Mouse (Mus musculus): Measurements from ENCODE around the gene Pecam1. TPM values are rescaled to one million over a fixed set of nuclear protein-coding genes. Genes with fewer than 3 reads are reported as not detected.

Gene Pecam1
- total and polyA plus RNA-seq, 3 experiments = 18.4 to 22.3 (median 19.2) TPM

DNA sequence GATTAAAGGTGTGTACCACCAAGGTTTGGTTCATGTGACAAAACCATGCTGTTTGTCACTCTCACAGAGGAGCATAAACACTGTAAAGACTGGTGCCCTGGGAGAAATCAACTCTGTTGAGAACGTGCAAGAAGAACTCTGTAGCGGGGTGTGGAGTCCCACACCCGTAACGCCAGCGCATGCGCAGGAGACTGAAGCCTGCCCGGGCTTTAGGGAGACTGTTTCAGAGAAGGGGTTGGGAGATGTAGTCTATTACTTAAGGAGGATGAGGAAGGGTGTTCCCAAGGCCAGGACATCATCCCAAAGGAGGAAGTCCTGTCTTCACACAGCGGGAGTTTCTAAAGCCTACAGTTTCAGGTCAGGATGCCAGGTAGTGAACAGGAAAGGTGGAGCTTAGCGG is 51.3 kb downstream of the Pecam1 start:
- no peaks in the 10 kb centered on the region for H3K27me3 ChIP-seq (replicated peaks)
- no peaks in the 10 kb centered on the region for H3K9me3 ChIP-seq (replicated peaks; ENCODE audit: low read length)
- no peak overlapping the region for H3K4me2 ChIP-seq (ENCODE audit: insufficient read depth, low read depth, poor library complexity, severe bottlenecking)
- DNase-seq (ENCODE audit: extremely low read depth) = no peak
- no peak overlapping the region for H3K27ac ChIP-seq (ENCODE audit: insufficient read depth, low read depth)
- dilution Hi-C loops (cut with MboI; ENCODE audit: extremely low pct_ligation_motif_present, extremely low pct_unique_long_range_greater_than_20kb, low sequenced_read_pairs) = no loop called here
- peaks cover 39 to 55% of the 10 kb centered on the region in 2 experiments for H3K36me3 ChIP-seq (replicated peaks in 1 of 2; ENCODE audit: control insufficient read depth in 1 of 2, insufficient read depth in 1 of 2, low read length in 1 of 2)
- in situ Hi-C loops (cut with MboI; ENCODE audit: low pct_ligation_motif_present, low pct_unique_long_range_greater_than_20kb, low sequenced_read_pairs) = no loop called here
- no peak overlapping the region for H3K9ac ChIP-seq (ENCODE audit: insufficient read depth, low read depth)
- H3K4me1 ChIP-seq (ENCODE audit: control insufficient read depth in 1 of 2, insufficient read depth in 2 of 2) = peaks cover 21 to 46% of the 10 kb centered on the region in 2 experiments
- H3K4me3 ChIP-seq (replicated peaks in 1 of 3; ENCODE audit: low read depth in 2 of 3, low read length in 2 of 3, poor library complexity in 1 of 3) = no peak overlapping the region
- H3K79me2 ChIP-seq (replicated peaks; ENCODE audit: control insufficient read depth, extremely low read depth, insufficient read depth, poor library complexity, severe bottlenecking) = no peaks in the 10 kb centered on the region
- no peak for TF ChIP-seq ETS1 (conservative IDR thresholded peaks at IDR 0.05; ENCODE audit: low read depth, low read length)
- no peak for TF ChIP-seq MXI1 (IDR thresholded peaks at IDR 0.05; ENCODE audit: low read depth, low read length)
- no peak for TF ChIP-seq HCFC1 (IDR thresholded peaks at IDR 0.05; ENCODE audit: low read depth, low read length)
- no peak for TF ChIP-seq IRF4 (IDR thresholded peaks at IDR 0.05; ENCODE audit: low read depth, low read length)

DNA sequence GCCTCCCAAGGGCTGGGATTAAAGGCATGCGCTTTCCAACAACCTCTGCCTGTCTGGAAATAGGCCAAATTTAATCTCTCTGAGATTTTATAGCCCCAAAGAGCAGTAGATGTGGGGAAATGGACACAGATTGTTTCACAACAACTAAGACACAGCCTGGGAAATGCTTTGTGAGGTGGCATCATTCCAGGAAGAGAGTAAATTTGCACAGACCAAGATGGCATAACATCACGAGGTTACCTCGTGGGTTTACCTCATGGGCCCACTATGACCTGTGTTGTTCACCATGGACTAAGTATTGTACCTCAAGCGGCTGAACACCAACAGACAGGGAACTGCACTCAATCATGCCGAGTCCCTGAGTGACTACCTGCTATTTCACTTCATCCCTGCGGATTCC is 52.1 kb downstream of the Pecam1 start:
- Histone ChIP-seq H3K4me3 (replicated peaks in 1 of 3; ENCODE audit: low read depth in 2 of 3, low read length in 2 of 3, poor library complexity in 1 of 3) (no peak overlapping the region), H3K27ac (ENCODE audit: insufficient read depth, low read depth) (no peak overlapping the region), H3K36me3 (replicated peaks in 1 of 2; ENCODE audit: control insufficient read depth in 1 of 2, insufficient read depth in 1 of 2, low read length in 1 of 2) (peaks cover 39 to 57% of the 10 kb centered on the region in 2 experiments), H3K79me2 (replicated peaks; ENCODE audit: control insufficient read depth, extremely low read depth, insufficient read depth, poor library complexity, severe bottlenecking) (no peaks in the 10 kb centered on the region), H3K27me3 (replicated peaks) (no peaks in the 10 kb centered on the region), H3K4me2 (ENCODE audit: insufficient read depth, low read depth, poor library complexity, severe bottlenecking) (no peak overlapping the region), H3K9ac (ENCODE audit: insufficient read depth, low read depth) (no peak overlapping the region), H3K4me1 (ENCODE audit: control insufficient read depth in 1 of 2, insufficient read depth in 2 of 2) (peaks cover 21 to 38% of the 10 kb centered on the region in 2 experiments), H3K9me3 (replicated peaks; ENCODE audit: low read length) (no peaks in the 10 kb centered on the region)
- in situ Hi-C loops (cut with MboI; ENCODE audit: low pct_ligation_motif_present, low pct_unique_long_range_greater_than_20kb, low sequenced_read_pairs) = no loop called here
- dilution Hi-C loops (cut with MboI; ENCODE audit: extremely low pct_ligation_motif_present, extremely low pct_unique_long_range_greater_than_20kb, low sequenced_read_pairs) = no loop called here
- TF ChIP-seq TCF12 (IDR thresholded peaks at IDR 0.05; ENCODE audit: low read depth, low read length) = no peak
- TF ChIP-seq UBTF (IDR thresholded peaks at IDR 0.05; ENCODE audit: low read depth, low read length) = no peak
- no peak for TF ChIP-seq TBP (conservative IDR thresholded peaks at IDR 0.05; ENCODE audit: low read depth, low read length)
- no peak for TF ChIP-seq POLR2A (IDR thresholded peaks at IDR 0.05; ENCODE audit: low read depth, low read length)
- TF ChIP-seq MXI1 (IDR thresholded peaks at IDR 0.05; ENCODE audit: low read depth, low read length) = no peak
- TF ChIP-seq ZC3H11A (IDR thresholded peaks at IDR 0.05; ENCODE audit: low read depth, low read length) = no peak
- TF ChIP-seq USF1 (IDR thresholded peaks at IDR 0.05; ENCODE audit: low read depth, low read length) = no peak
- no peak for TF ChIP-seq JUND (conservative IDR thresholded peaks at IDR 0.05; ENCODE audit: low read depth, low read length)
- TF ChIP-seq JUN (IDR thresholded peaks at IDR 0.05; ENCODE audit: insufficient read depth, low read depth, low read length) = no peak
- no peak for TF ChIP-seq MAZ (IDR thresholded peaks at IDR 0.05; ENCODE audit: low read depth, low read length)
- TF ChIP-seq ZKSCAN1 (IDR thresholded peaks at IDR 0.05; ENCODE audit: borderline replicate concordance, low read depth, low read length) = no peak
- no peak for TF ChIP-seq IRF4 (IDR thresholded peaks at IDR 0.05; ENCODE audit: low read depth, low read length)
- TF ChIP-seq MAFK (IDR thresholded peaks at IDR 0.05; ENCODE audit: insufficient replicate concordance, low read length) = no peak
- TF ChIP-seq ELF1 (IDR thresholded peaks at IDR 0.05; ENCODE audit: low read depth, low read length) = no peak
- no peak for DNase-seq (ENCODE audit: extremely low read depth)

Measured in CH12.LX (cell line).